Mouse (Mus musculus) fat pad, adult 2 months (tissue): ENCODE measurements around the gene Cyp2j9.
"Not testable (repeated sequence)": the region's sequence is repeated elsewhere in the genome, so short reads cannot be mapped to it uniquely, and the experiment has no call there.

Experiments
- DNase-seq: peaks from one replicate; pipeline ENCODE4 v3.0.0-alpha.2; 2011; ENCODE audit warnings: low read depth, low spot score; ENCODE audit errors: extremely low read depth

The Cyp2j9 gene

GRCm38 (mm10) chr4:96590911-96591790, at the start of gene Cyp2j9:
Cyp2j9 (minus strand) TSS chr4:96591578.
- DNase-seq: peak; percentile 16

GRCm38 (mm10) chr4:96635455-96635854, 44.1 kb upstream of the Cyp2j9 start:
- DNase-seq: no peak

GRCm38 (mm10) chr4:96622474-96622873, 31.1 kb upstream of the Cyp2j9 start:
- DNase-seq: no peak

GRCm38 (mm10) chr4:96591791-96592150, 393 bp upstream of the Cyp2j9 start:
- DNase-seq: no peak

- no peak for DNase-seq
These were observed 9.8 kb downstream of the Cyp2j9 start for GRCm38 (mm10) chr4:96581425-96582088.

DNA sequence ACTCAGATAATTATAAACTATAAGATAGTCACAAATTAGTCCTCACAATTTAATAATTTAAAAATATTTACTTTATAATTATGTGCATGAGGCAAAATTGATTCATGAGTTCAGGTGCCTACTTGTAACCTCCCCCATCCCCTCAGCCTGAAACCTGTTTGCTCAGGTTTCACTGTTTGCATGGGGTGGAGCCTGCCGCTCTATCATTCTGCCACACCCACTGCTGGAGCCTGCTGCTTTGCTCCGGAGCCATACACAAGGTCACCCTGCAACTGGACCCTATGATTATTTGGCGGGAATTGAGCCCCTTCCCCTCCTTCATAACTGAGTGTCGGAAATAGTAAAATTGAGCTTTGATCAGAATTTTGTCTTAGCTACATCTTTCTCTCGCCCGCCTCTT, 11.0 kb downstream of the Cyp2j9 start:
- DNase-seq: not testable (repeated sequence)

GRCm38 (mm10) chr4:96569442-96569841, 21.9 kb downstream of the Cyp2j9 start:
- DNase-seq: no peak

DNA sequence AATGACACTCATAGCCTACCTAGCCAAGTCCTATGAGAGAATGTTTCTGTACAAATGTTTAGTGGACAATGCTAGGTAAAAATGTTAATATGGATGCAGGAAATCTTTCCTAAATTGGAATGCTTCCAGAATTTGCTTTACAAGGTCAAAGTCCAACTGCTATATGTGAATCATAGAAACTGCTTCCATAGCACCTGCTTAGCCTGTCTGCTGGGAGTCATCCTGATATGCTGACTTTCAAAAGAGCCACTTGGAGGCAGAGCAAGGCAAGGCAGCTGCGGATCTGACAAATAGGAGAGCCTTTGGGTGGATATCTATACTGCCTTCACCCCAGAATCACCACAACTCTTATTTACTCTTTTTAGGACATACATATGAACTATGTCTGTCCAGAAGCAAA, 23.4 kb downstream of the Cyp2j9 start:
- no peak for DNase-seq

DNA sequence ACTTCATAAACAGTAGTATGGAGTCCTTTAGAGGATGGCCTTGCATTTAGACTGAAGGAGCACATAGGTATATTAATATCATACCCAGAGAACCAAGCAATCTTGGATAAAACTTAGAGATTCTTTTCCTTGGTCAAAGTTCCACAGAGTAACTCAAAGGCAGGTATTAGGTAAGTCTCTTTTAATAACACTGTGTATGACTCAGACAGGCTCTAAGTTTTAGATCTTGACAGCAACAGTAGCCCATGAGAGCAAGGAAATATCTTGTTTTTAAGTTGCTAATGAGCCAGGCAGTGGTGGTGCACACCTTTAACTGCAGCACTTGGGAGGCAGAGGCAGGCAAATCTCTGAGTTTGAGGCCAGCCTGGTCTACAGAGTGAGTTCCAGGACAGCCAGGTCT, 25.6 kb downstream of the Cyp2j9 start:
- no peak for DNase-seq

DNA sequence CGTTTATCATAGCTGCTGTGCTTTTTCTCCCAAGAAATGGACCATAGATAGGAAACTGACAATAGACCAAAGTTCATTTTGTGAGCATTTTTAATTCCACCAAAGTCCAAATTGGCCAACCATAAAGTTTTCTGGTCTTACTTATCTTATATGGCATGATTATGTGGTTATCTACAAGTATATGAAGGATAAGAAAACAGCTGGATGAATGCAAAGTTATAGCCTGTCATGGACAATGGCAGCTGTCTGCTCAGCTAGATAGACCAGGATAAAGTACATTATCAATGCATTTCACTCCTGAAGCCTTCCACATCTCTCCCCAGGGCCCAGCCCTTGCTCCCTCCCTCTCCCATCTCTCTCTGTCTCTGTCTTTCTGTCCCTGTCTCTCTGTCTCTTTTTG, 30.9 kb downstream of the Cyp2j9 start:
- no peak for DNase-seq

- DNase-seq: no peak
These were observed 31.6 kb downstream of the Cyp2j9 start for GRCm38 (mm10) chr4:96559781-96560180.

- no peak for DNase-seq
These were observed 38.1 kb downstream of the Cyp2j9 start, which contains the start of gene Cyp2j6 for GRCm38 (mm10) chr4:96553133-96553819. Cyp2j6 (minus strand) TSS chr4:96553661.

DNA sequence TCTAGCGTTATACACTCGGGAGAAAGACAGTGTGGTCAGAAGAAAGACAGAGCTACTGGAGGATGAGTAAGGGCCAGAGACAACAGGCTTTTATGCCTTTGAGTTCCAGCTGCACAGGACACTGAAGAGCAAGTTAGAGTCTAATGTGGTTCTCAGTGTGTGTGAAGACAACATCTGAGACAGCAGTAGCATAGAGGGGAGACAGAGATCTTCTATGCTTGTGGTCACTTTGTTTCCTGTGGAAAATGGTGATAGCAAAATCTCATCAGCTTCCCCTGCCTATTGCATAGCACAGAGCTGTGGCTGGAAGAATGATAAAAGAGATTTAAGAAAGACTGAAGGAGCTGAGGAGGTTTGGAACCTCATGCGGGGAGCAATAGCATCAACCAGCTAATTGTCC, 39.8 kb downstream of the Cyp2j9 start:
- no peak for DNase-seq

- no peak for DNase-seq
These were observed 45.4 kb downstream of the Cyp2j9 start for GRCm38 (mm10) chr4:96545976-96546375.

GRCm38 (mm10) chr4:96525772-96526171, 65.6 kb downstream of the Cyp2j9 start:
- no peak for DNase-seq

DNA sequence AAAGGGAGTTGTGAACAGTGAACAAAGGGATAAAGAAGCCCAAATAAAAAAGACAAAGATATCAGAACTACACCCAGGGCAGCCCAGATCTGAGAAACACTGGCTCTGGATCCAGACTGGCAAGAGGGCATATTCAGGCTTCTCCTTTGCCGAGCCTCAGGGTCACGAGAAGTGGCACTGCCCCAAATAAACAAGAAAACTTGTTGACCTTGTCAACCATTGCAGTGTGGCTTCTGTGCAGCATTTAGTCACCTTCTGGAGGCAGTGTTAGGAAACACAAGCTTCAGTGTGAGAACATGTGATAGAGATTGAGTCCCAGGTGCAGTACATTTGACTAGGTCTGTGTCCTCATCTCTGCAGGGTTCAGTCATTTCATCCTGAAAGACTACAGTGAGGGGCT, 69.1 kb downstream of the Cyp2j9 start:
- DNase-seq: no peak
